Mouse (Mus musculus): Measurements from ENCODE around the gene Smyd3. TPM values are rescaled to one million over a fixed set of nuclear protein-coding genes. Genes with fewer than 3 reads are reported as not detected.

Smyd3 gene
- polyA plus RNA-seq, 1 experiment from 2014 or later: 28.3 TPM

GRCm38 (mm10) chr1:179499257-179499656, 18.6 kb downstream of the Smyd3 start:
- Histone ChIP-seq H3K9me3 (ENCODE audit: control insufficient read depth, low read length) (no peaks in the 10 kb centered on the region), H3K27ac (ENCODE audit: low read depth, low read length) (no peak overlapping the region), H3K36me3 (ENCODE audit: control insufficient read depth, insufficient read depth, low read length) (no peaks in the 10 kb centered on the region), H3K4me2 (ENCODE audit: low read length) (no peak overlapping the region), H3K4me3 (ENCODE audit: low read length) (no peak overlapping the region), H3K4me1 (ENCODE audit: control insufficient read depth, insufficient read depth, low read depth, low read length) (no peaks in the 10 kb centered on the region), H3K9ac (ENCODE audit: low read depth, low read length) (no peak overlapping the region), H3K27me3 (replicated peaks; ENCODE audit: control insufficient read depth, insufficient read depth, low read length) (no peaks in the 10 kb centered on the region)
- no peak for ATAC-seq
- 92% methylated on average over 3 of the region's 3 CpGs for WGBS

- Histone ChIP-seq H3K27ac (ENCODE audit: low read depth, low read length) (no peak overlapping the region), H3K4me1 (ENCODE audit: control insufficient read depth, insufficient read depth, low read depth, low read length) (peaks cover 2% of the 10 kb centered on the region; the same call in 1 of the 2 replicates), H3K9me3 (ENCODE audit: control insufficient read depth, low read length) (no peaks in the 10 kb centered on the region), H3K4me3 (ENCODE audit: low read length) (no peak overlapping the region), H3K36me3 (ENCODE audit: control insufficient read depth, insufficient read depth, low read length) (no peaks in the 10 kb centered on the region), H3K27me3 (replicated peaks; ENCODE audit: control insufficient read depth, insufficient read depth, low read length) (no peaks in the 10 kb centered on the region), H3K9ac (ENCODE audit: low read depth, low read length) (no peak overlapping the region), H3K4me2 (ENCODE audit: low read length) (no peak overlapping the region)
- WGBS: 83% methylated on average over 5 of the region's 5 CpGs
- ATAC-seq: no peak
Measured at GRCm38 (mm10) chr1:179492908-179493307, 24.9 kb downstream of the Smyd3 start.

GRCm38 (mm10) chr1:179488520-179488919, 29.3 kb downstream of the Smyd3 start:
- Histone ChIP-seq H3K4me3 (ENCODE audit: low read length) (no peak overlapping the region), H3K27ac (ENCODE audit: low read depth, low read length) (no peak overlapping the region), H3K4me1 (ENCODE audit: control insufficient read depth, insufficient read depth, low read depth, low read length) (peaks cover 2% of the 10 kb centered on the region; the same call in 1 of the 2 replicates), H3K36me3 (ENCODE audit: control insufficient read depth, insufficient read depth, low read length) (no peaks in the 10 kb centered on the region), H3K9ac (ENCODE audit: low read depth, low read length) (no peak overlapping the region), H3K27me3 (replicated peaks; ENCODE audit: control insufficient read depth, insufficient read depth, low read length) (no peaks in the 10 kb centered on the region), H3K4me2 (ENCODE audit: low read length) (no peak overlapping the region), H3K9me3 (ENCODE audit: control insufficient read depth, low read length) (no peaks in the 10 kb centered on the region)
- no peak for ATAC-seq
- 92% methylated on average over 5 of the region's 5 CpGs for WGBS

- Histone ChIP-seq H3K36me3 (ENCODE audit: control insufficient read depth, insufficient read depth, low read length) (no peaks in the 10 kb centered on the region), H3K4me2 (ENCODE audit: low read length) (no peak overlapping the region), H3K9ac (ENCODE audit: low read depth, low read length) (no peak overlapping the region), H3K27ac (ENCODE audit: low read depth, low read length) (no peak overlapping the region), H3K9me3 (ENCODE audit: control insufficient read depth, low read length) (no peaks in the 10 kb centered on the region), H3K4me3 (ENCODE audit: low read length) (no peak overlapping the region), H3K27me3 (replicated peaks; ENCODE audit: control insufficient read depth, insufficient read depth, low read length) (no peaks in the 10 kb centered on the region), H3K4me1 (ENCODE audit: control insufficient read depth, insufficient read depth, low read depth, low read length) (peaks cover 2% of the 10 kb centered on the region; the same call in 1 of the 2 replicates)
- WGBS: 57% methylated on average over 5 of the region's 5 CpGs
- no peak for ATAC-seq
Measured at GRCm38 (mm10) chr1:179487990-179488389, 29.9 kb downstream of the Smyd3 start.

GRCm38 (mm10) chr1:179487238-179487637, 30.6 kb downstream of the Smyd3 start:
- H3K27me3 ChIP-seq (replicated peaks; ENCODE audit: control insufficient read depth, insufficient read depth, low read length): no peaks in the 10 kb centered on the region
- no peak overlapping the region for H3K27ac ChIP-seq (ENCODE audit: low read depth, low read length)
- H3K4me2 ChIP-seq (ENCODE audit: low read length): no peak overlapping the region
- peaks cover 2% of the 10 kb centered on the region; the same call in 1 of the 2 replicates for H3K4me1 ChIP-seq (ENCODE audit: control insufficient read depth, insufficient read depth, low read depth, low read length)
- no peak overlapping the region for H3K4me3 ChIP-seq (ENCODE audit: low read length)
- WGBS: 87% methylated on average over 2 of the region's 2 CpGs
- no peaks in the 10 kb centered on the region for H3K36me3 ChIP-seq (ENCODE audit: control insufficient read depth, insufficient read depth, low read length)
- no peak overlapping the region for H3K9ac ChIP-seq (ENCODE audit: low read depth, low read length)
- ATAC-seq: no peak
- no peaks in the 10 kb centered on the region for H3K9me3 ChIP-seq (ENCODE audit: control insufficient read depth, low read length)

- Histone ChIP-seq H3K4me3 (ENCODE audit: low read length) (no peak overlapping the region), H3K27me3 (replicated peaks; ENCODE audit: control insufficient read depth, insufficient read depth, low read length) (no peaks in the 10 kb centered on the region), H3K4me1 (ENCODE audit: control insufficient read depth, insufficient read depth, low read depth, low read length) (peaks cover 1% of the 10 kb centered on the region; the same call in 1 of the 2 replicates), H3K36me3 (ENCODE audit: control insufficient read depth, insufficient read depth, low read length) (no peaks in the 10 kb centered on the region), H3K9me3 (ENCODE audit: control insufficient read depth, low read length) (no peaks in the 10 kb centered on the region), H3K27ac (ENCODE audit: low read depth, low read length) (peak overlapping the region; percentile 23; the same call in 1 of the 2 replicates), H3K9ac (ENCODE audit: low read depth, low read length) (no peak overlapping the region), H3K4me2 (ENCODE audit: low read length) (no peak overlapping the region)
- ATAC-seq: no peak
- WGBS: 19% methylated on average over 3 of the region's 3 CpGs
Measured at GRCm38 (mm10) chr1:179485784-179486540, 31.9 kb downstream of the Smyd3 start.

- Histone ChIP-seq H3K4me3 (ENCODE audit: low read length) (no peak overlapping the region), H3K9me3 (ENCODE audit: control insufficient read depth, low read length) (no peaks in the 10 kb centered on the region), H3K4me2 (ENCODE audit: low read length) (no peak overlapping the region), H3K9ac (ENCODE audit: low read depth, low read length) (no peak overlapping the region), H3K27me3 (replicated peaks; ENCODE audit: control insufficient read depth, insufficient read depth, low read length) (no peaks in the 10 kb centered on the region; the same call in 1 of the 2 replicates), H3K36me3 (ENCODE audit: control insufficient read depth, insufficient read depth, low read length) (no peaks in the 10 kb centered on the region), H3K4me1 (ENCODE audit: control insufficient read depth, insufficient read depth, low read depth, low read length) (no peaks in the 10 kb centered on the region), H3K27ac (ENCODE audit: low read depth, low read length) (no peak overlapping the region)
- no peak for ATAC-seq
- WGBS: 58% methylated on average over 4 of the region's 4 CpGs
Measured at GRCm38 (mm10) chr1:179480862-179481261, 37.0 kb downstream of the Smyd3 start.

GRCm38 (mm10) chr1:179477157-179477902, 40.5 kb downstream of the Smyd3 start:
- peaks cover 8% of the 10 kb centered on the region for H3K9me3 ChIP-seq (ENCODE audit: control insufficient read depth, low read length)
- H3K9ac ChIP-seq (ENCODE audit: low read depth, low read length): no peak overlapping the region
- WGBS: 76% methylated on average over 5 of the region's 5 CpGs
- H3K4me3 ChIP-seq (ENCODE audit: low read length): no peak overlapping the region
- ATAC-seq: peak; percentile 67
- H3K27ac ChIP-seq (ENCODE audit: low read depth, low read length): no peak overlapping the region
- no peaks in the 10 kb centered on the region for H3K4me1 ChIP-seq (ENCODE audit: control insufficient read depth, insufficient read depth, low read depth, low read length)
- no peaks in the 10 kb centered on the region; the same call in 1 of the 2 replicates for H3K27me3 ChIP-seq (replicated peaks; ENCODE audit: control insufficient read depth, insufficient read depth, low read length)
- no peak overlapping the region for H3K4me2 ChIP-seq (ENCODE audit: low read length)
- H3K36me3 ChIP-seq (ENCODE audit: control insufficient read depth, insufficient read depth, low read length): no peaks in the 10 kb centered on the region

GRCm38 (mm10) chr1:179476461-179477156, 41.2 kb downstream of the Smyd3 start:
- 49% methylated on average over 6 of the region's 6 CpGs for WGBS
- Histone ChIP-seq H3K9ac (ENCODE audit: low read depth, low read length) (no peak overlapping the region), H3K36me3 (ENCODE audit: control insufficient read depth, insufficient read depth, low read length) (no peaks in the 10 kb centered on the region)

More at GRCm38 (mm10) chr1:179476461-179477156, 41.2 kb downstream of the Smyd3 start:
- Histone ChIP-seq H3K4me1 (ENCODE audit: control insufficient read depth, insufficient read depth, low read depth, low read length) (no peaks in the 10 kb centered on the region), H3K9me3 (ENCODE audit: control insufficient read depth, low read length) (peaks cover 12% of the 10 kb centered on the region), H3K4me2 (ENCODE audit: low read length) (no peak overlapping the region), H3K4me3 (ENCODE audit: low read length) (no peak overlapping the region), H3K27ac (ENCODE audit: low read depth, low read length) (no peak overlapping the region), H3K27me3 (replicated peaks; ENCODE audit: control insufficient read depth, insufficient read depth, low read length) (no peaks in the 10 kb centered on the region; the same call in 1 of the 2 replicates)
- peak; percentile 51; the same call in 1 of the 2 replicates for ATAC-seq
